Mouse (Mus musculus): ENCODE data around the gene Prps1.
"Not testable (repeated sequence)": the region's sequence is repeated elsewhere in the genome, so short reads cannot be mapped to it uniquely, and the experiment has no call there.

The Prps1 gene

GRCm38 (mm10) chrX:140501401-140502301 lies 45.2 kb downstream of the Prps1 start:
- no peak for DNase-seq (ENCODE audit: low spot score)

GRCm38 (mm10) chrX:140503905-140504304 lies 47.5 kb downstream of the Prps1 start:
- peak; percentile 8 for DNase-seq (ENCODE audit: low spot score)

GRCm38 (mm10) chrX:140505497-140506238 lies 49.3 kb downstream of the Prps1 start:
- no peak for DNase-seq (ENCODE audit: low spot score)

GRCm38 (mm10) chrX:140506436-140507180 lies 50.2 kb downstream of the Prps1 start:
- DNase-seq (ENCODE audit: low spot score): no peak

- no peak for DNase-seq (ENCODE audit: low spot score)
Measured at GRCm38 (mm10) chrX:140507377-140507776, 51.0 kb downstream of the Prps1 start.

- DNase-seq (ENCODE audit: low spot score): not testable (repeated sequence)
Measured at GRCm38 (mm10) chrX:140508791-140509190, 52.4 kb downstream of the Prps1 start.

GRCm38 (mm10) chrX:140509817-140510216 lies 53.4 kb downstream of the Prps1 start:
- DNase-seq (ENCODE audit: low spot score): no peak

- DNase-seq (ENCODE audit: low spot score): peak; percentile 24
Measured at GRCm38 (mm10) chrX:140510696-140511429, 54.5 kb downstream of the Prps1 start.

GRCm38 (mm10) chrX:140511687-140512651 lies 55.6 kb downstream of the Prps1 start:
- no peak for DNase-seq (ENCODE audit: low spot score)

GRCm38 (mm10) chrX:140513379-140513778 lies 57.0 kb downstream of the Prps1 start:
- no peak for DNase-seq (ENCODE audit: low spot score)

- DNase-seq (ENCODE audit: low spot score): no peak
Measured at GRCm38 (mm10) chrX:140518351-140518750, 61.9 kb downstream of the Prps1 start.

GRCm38 (mm10) chrX:140520146-140521102 lies 64.0 kb downstream of the Prps1 start:
- DNase-seq (ENCODE audit: low spot score): peak; percentile 77

- DNase-seq (ENCODE audit: low spot score): no peak
Measured at GRCm38 (mm10) chrX:140522071-140522765, 65.8 kb downstream of the Prps1 start.

- DNase-seq (ENCODE audit: low spot score): no peak
Measured at GRCm38 (mm10) chrX:140524231-140524630, 67.8 kb downstream of the Prps1 start.

Measured in left cerebral cortex, adult 11 months (tissue).